Mouse (Mus musculus): ENCODE measurements around the gene Tmem179. TPM values are rescaled to one million over a fixed set of nuclear protein-coding genes. Genes with fewer than 3 reads are reported as not detected.

Tmem179 gene
- total RNA-seq (2021), result not detected
- long read RNA-seq, experiment 1, result 0 reads
- long read RNA-seq, experiment 2, result 0 reads

GRCm38 (mm10) chr12:112516697-112517337 lies at the start of gene Tmem179:
Tmem179 (minus strand) TSS chr12:112516747.
- DNase-seq, result no peak
- no peak for TF ChIP-seq CTCF (IDR thresholded peaks at IDR 0.05)
- Histone ChIP-seq H3K27ac (no peak within 1 kb of the TSS), H3K4me3 (0 out of 2 replicates have a peak within 1 kb of the TSS, but pooled peaks have one; percentile 3)
- intact Hi-C loops (cut with DNase I), result no loop called here

GRCm38 (mm10) chr12:112563011-112563410 lies 46.5 kb upstream of the Tmem179 start:
- intact Hi-C loops (cut with DNase I), result no loop called here
- TF ChIP-seq CTCF (IDR thresholded peaks at IDR 0.05), result no peak
- DNase-seq, result no peak
- H3K27ac ChIP-seq, result no peak overlapping the region
- H3K4me3 ChIP-seq, result no peak overlapping the region

GRCm38 (mm10) chr12:112562462-112562861 lies 45.9 kb upstream of the Tmem179 start:
- DNase-seq, result no peak
- intact Hi-C loops (cut with DNase I), result no loop called here

GRCm38 (mm10) chr12:112561163-112561562 lies 44.6 kb upstream of the Tmem179 start:
- Histone ChIP-seq H3K27ac (no peak overlapping the region), H3K4me3 (no peak overlapping the region)
- intact Hi-C loops (cut with DNase I), result no loop called here
- TF ChIP-seq CTCF (IDR thresholded peaks at IDR 0.05), result no peak
- DNase-seq, result no peak

More at GRCm38 (mm10) chr12:112562462-112562861, 45.9 kb upstream of the Tmem179 start:
- TF ChIP-seq CTCF (IDR thresholded peaks at IDR 0.05), result peak; percentile 15; the same call in 1 of the 2 replicates
- no peak overlapping the region for H3K27ac ChIP-seq
- H3K4me3 ChIP-seq, result no peak overlapping the region

GRCm38 (mm10) chr12:112560176-112560797 lies 43.7 kb upstream of the Tmem179 start:
- intact Hi-C loops (cut with DNase I), result no loop called here
- peak; percentile 46 for DNase-seq
- Histone ChIP-seq H3K4me3 (no peak overlapping the region), H3K27ac (peak overlapping the region; percentile 68)
- TF ChIP-seq CTCF (IDR thresholded peaks at IDR 0.05), result peak; percentile 56

- DNase-seq, result no peak
- TF ChIP-seq CTCF (IDR thresholded peaks at IDR 0.05), result no peak
- intact Hi-C loops (cut with DNase I), result no loop called here
- Histone ChIP-seq H3K27ac (peak overlapping the region; percentile 68), H3K4me3 (no peak overlapping the region)
Observed at GRCm38 (mm10) chr12:112559671-112560070, 43.1 kb upstream of the Tmem179 start.

- H3K27ac ChIP-seq, result peak overlapping the region; percentile 68
- intact Hi-C loops (cut with DNase I), result no loop called here
- DNase-seq, result peak; percentile 63
- no peak overlapping the region for H3K4me3 ChIP-seq
- TF ChIP-seq CTCF (IDR thresholded peaks at IDR 0.05), result no peak
Observed at GRCm38 (mm10) chr12:112559231-112559630, 42.7 kb upstream of the Tmem179 start.

- no peak for TF ChIP-seq CTCF (IDR thresholded peaks at IDR 0.05)
- DNase-seq, result no peak
- Histone ChIP-seq H3K4me3 (no peak overlapping the region), H3K27ac (no peak overlapping the region)
- intact Hi-C loops (cut with DNase I), result no loop called here
Observed at GRCm38 (mm10) chr12:112557219-112557618, 40.7 kb upstream of the Tmem179 start.

- intact Hi-C loops (cut with DNase I), result no loop called here
- DNase-seq, result no peak
- Histone ChIP-seq H3K4me3 (no peak overlapping the region), H3K27ac (no peak overlapping the region)
- no peak for TF ChIP-seq CTCF (IDR thresholded peaks at IDR 0.05)
Observed at GRCm38 (mm10) chr12:112556531-112557060, 40.0 kb upstream of the Tmem179 start.

- Histone ChIP-seq H3K27ac (no peak overlapping the region), H3K4me3 (no peak overlapping the region)
- intact Hi-C loops (cut with DNase I), result no loop called here
- no peak for TF ChIP-seq CTCF (IDR thresholded peaks at IDR 0.05)
- DNase-seq, result no peak
Observed at GRCm38 (mm10) chr12:112554900-112555299, 38.4 kb upstream of the Tmem179 start.

GRCm38 (mm10) chr12:112552520-112552919 lies 36.0 kb upstream of the Tmem179 start:
- no peak for DNase-seq
- Histone ChIP-seq H3K27ac (peak overlapping the region; percentile 28; the same call in 1 of the 2 replicates), H3K4me3 (no peak overlapping the region)
- intact Hi-C loops (cut with DNase I), result loop anchor here (1.0 kb wide), 2 partner anchors 53 to 72 kb away; no protein-coding TSS in a partner anchor
- TF ChIP-seq CTCF (IDR thresholded peaks at IDR 0.05), result no peak

GRCm38 (mm10) chr12:112551861-112552375 lies 35.4 kb upstream of the Tmem179 start:
- DNase-seq, result peak; percentile 83
- intact Hi-C loops (cut with DNase I), result loop anchor here (1.0 kb wide), 2 partner anchors 53 to 72 kb away; no protein-coding TSS in a partner anchor
- H3K27ac ChIP-seq, result peak overlapping the region; percentile 28; the same call in 1 of the 2 replicates
- peak; percentile 99 for TF ChIP-seq CTCF (IDR thresholded peaks at IDR 0.05)
- H3K4me3 ChIP-seq, result no peak overlapping the region

- Histone ChIP-seq H3K27ac (no peak overlapping the region), H3K4me3 (no peak overlapping the region)
- DNase-seq, result no peak
- TF ChIP-seq CTCF (IDR thresholded peaks at IDR 0.05), result peak; percentile 17; the same call in 1 of the 2 replicates
- intact Hi-C loops (cut with DNase I), result no loop called here
Observed at GRCm38 (mm10) chr12:112549287-112549686, 32.7 kb upstream of the Tmem179 start.

Data from gastrocnemius, adult 2 months (tissue).